Mouse (Mus musculus): ENCODE data around the gene F13b.

DNA sequence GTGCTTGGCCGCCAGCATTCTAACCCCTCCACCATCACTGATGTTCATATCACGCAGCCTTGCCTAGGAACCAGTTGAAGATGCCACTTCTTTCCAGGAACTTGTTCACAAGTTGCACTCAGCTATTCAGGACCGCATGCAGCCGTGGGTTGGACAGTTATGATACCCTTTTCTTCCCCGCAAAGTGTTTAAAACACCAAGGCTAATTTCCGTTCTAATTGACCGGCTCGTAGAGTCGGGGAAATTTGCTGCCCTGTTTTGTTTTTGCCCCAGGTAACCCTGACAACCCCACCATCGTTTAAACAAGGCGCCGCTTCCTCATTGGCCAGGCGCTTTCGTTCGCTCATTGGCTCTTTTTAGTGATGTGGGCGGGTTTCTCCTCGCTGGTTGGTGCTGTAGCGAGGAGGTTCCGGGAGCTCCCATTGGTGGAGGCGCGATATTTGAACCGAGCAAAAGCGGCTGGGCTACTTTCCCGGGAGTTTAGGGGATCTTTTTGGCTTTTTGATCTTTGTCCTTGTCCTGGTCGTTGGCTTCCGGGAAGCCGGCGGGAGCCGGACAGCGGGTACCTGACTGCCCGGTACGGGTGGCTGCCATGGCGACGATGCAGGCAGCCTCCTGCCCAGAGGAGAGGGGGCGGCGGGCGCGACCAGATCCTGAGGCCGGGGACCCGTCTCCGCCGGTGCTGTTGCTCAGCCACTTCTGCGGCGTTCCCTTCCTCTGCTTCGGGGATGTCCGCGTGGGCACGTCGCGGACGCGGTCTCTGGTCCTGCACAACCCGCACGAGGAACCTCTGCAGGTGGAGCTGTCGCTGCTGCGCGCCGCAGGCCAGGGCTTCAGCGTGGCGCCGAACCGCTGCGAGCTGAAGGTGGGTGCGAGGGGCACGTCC lies 46.9 kb upstream of the F13b start, which contains the start of gene Aspm:
- no peak for TF ChIP-seq CTCF (IDR thresholded peaks at IDR 0.05; ENCODE audit: control insufficient read depth, insufficient read depth, insufficient read length)
- no peak for TF ChIP-seq MAX (IDR thresholded peaks at IDR 0.05)
- TF ChIP-seq USF1 (IDR thresholded peaks at IDR 0.05; ENCODE audit: low read depth), result no peak

Data from C2C12 (cell line).